Mouse (Mus musculus) heart, embryonic 10.5 days (tissue): ENCODE results near the gene Mindy1. TPM values are rescaled to one million over a fixed set of nuclear protein-coding genes. Genes with fewer than 3 reads are reported as not detected.

Experiments used
- DNase-seq: peaks from one replicate; pipeline ENCODE4 v3.0.0-alpha.2; 2017; ENCODE audit warnings: low spot score
- H3K27ac ChIP-seq: fragments of 300-500 bp; sonication (generic); 2 replicates; pipeline ENCODE4 v1.5.1; 2016; ENCODE audit warnings: mild to moderate bottlenecking
- H3K27me3 ChIP-seq: fragments of 300-500 bp; sonication (generic); 2 replicates; pipeline ENCODE4 v1.6.1; 2016; ENCODE audit warnings: mild to moderate bottlenecking; ENCODE audit not compliant: poor library complexity, insufficient read depth, severe bottlenecking
- H3K36me3 ChIP-seq: fragments of 300-500 bp; sonication (generic); 2 replicates; pipeline ENCODE4 v1.6.1; 2016; ENCODE audit warnings: mild to moderate bottlenecking, moderate library complexity
- H3K4me1 ChIP-seq: fragments of 300-500 bp; sonication (generic); 2 replicates; pipeline ENCODE4 v1.6.1; 2016; ENCODE audit warnings: mild to moderate bottlenecking
- H3K4me3 ChIP-seq: fragments of 300-500 bp; sonication (generic); 2 replicates; pipeline ENCODE4 v1.5.1; 2016; ENCODE audit warnings: mild to moderate bottlenecking, moderate library complexity
- H3K9me3 ChIP-seq: fragments of 300-500 bp; sonication (generic); 2 replicates; pipeline ENCODE4 v1.6.1; 2016; ENCODE audit warnings: mild to moderate bottlenecking, moderate library complexity
- WGBS: fragments of 180-500 bp; shearing (Covaris S2); methylation state at CpG from one replicate; pipeline ENCODE4 v1.1.7; 2016; 5-methylcytosine and 5-hydroxymethylcytosine counted together
- polyA plus RNA-seq: library from polyadenylated mRNA; unstranded; fragments of >200 nt; fragmentation: Nextera tagmentation; extraction: Ambion mirVana; gene quantifications from 2 replicates; pipeline ENCODE4 v1.2.1, GENCODE M21; 2016

Mindy1 gene
- polyA plus RNA-seq, 1 experiment from 2014 or later: 27.0 TPM

GRCm38 (mm10) chr3:95310496-95310895 lies 29.4 kb downstream of the Mindy1 start:
- Histone ChIP-seq H3K27me3 (no peaks in the 10 kb centered on the region), H3K27ac (no peak overlapping the region), H3K4me3 (no peak overlapping the region), H3K36me3 (peaks cover 4% of the 10 kb centered on the region; the same call in 1 of the 2 replicates), H3K9me3 (no peaks in the 10 kb centered on the region), H3K4me1 (peaks cover 31% of the 10 kb centered on the region)
- no peak for DNase-seq
- 65% methylated on average over 3 of the region's 3 CpGs for WGBS

GRCm38 (mm10) chr3:95310968-95311882 lies 30.1 kb downstream of the Mindy1 start:
- Histone ChIP-seq H3K36me3 (no peaks in the 10 kb centered on the region), H3K27me3 (no peaks in the 10 kb centered on the region), H3K4me3 (no peak overlapping the region), H3K4me1 (peaks cover 31% of the 10 kb centered on the region), H3K27ac (no peak overlapping the region), H3K9me3 (no peaks in the 10 kb centered on the region)
- 64% methylated on average over 9 of the region's 9 CpGs for WGBS
- no peak for DNase-seq

DNA sequence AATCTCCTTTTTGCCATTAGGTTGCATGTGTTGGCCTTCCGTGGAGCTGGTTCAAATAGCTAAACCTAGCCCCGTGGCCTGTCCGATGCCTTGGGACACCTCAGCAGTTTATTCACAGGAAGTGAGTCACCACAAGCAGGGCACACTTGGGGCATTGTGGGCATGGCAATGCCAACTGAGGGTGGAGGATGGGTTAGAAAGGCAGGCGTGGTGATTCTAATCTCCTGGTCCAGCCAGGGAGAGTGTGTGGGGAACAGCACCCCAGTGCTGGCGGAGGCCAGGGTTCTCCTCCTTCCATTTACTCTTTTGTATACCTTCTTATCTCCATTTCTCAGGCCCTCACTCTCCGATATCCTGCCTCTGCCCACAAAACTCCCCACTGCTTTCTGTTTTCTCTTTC lies 31.5 kb downstream of the Mindy1 start:
- Histone ChIP-seq H3K9me3 (no peaks in the 10 kb centered on the region), H3K27me3 (no peaks in the 10 kb centered on the region), H3K27ac (0 out of 2 replicates have a peak overlapping the region, but pooled peaks have one; percentile 2), H3K36me3 (no peaks in the 10 kb centered on the region), H3K4me1 (peaks cover 30% of the 10 kb centered on the region), H3K4me3 (no peak overlapping the region)
- 47% methylated on average over 6 of the region's 6 CpGs for WGBS
- DNase-seq: no peak

DNA sequence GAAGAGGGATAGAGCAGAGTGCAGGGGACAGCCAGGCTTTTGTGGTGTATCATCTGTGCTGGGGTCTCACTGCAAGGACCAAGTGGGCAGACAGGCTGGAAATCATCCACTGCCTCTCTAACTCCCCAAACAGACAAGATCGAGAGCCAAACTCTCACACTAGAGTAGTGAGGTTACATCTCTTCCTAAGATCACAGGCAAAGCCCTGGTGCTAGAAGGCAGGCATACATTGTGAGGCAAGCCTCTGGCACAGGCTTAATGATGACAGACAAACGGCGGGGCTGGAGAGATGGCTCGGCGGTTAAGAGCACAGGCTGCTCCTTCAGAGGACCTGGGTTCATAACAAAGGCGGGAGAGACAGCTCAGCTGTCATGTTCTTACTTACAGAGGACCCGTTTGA lies 32.3 kb downstream of the Mindy1 start:
- DNase-seq: no peak
- WGBS: 30% methylated on average over 7 of the region's 7 CpGs
- Histone ChIP-seq H3K36me3 (no peaks in the 10 kb centered on the region), H3K27ac (peak overlapping the region; percentile 100), H3K9me3 (no peaks in the 10 kb centered on the region), H3K4me3 (peak overlapping the region; percentile 27; the same call in 1 of the 2 replicates), H3K4me1 (peaks cover 37% of the 10 kb centered on the region), H3K27me3 (no peaks in the 10 kb centered on the region)

DNA sequence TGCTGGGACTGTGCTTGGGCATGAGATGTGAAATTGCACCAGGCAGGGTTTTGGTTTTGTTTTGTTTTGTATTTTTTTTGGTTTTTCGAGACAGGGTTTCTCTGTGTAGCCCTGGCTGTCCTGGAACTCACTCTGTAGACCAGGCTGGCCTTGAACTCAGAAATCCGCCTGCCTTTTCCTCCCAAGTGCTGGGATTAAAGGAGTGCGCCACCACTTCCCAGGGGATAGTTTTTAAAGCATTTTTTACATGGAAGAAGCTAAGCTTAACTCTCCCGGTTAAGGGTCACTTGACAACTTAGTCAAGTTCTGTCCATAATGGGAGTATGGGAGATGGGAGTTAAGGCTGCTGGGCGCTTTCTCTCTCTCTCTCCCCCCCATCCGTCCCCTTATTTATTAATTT lies 32.9 kb downstream of the Mindy1 start:
- no peaks in the 10 kb centered on the region for H3K9me3 ChIP-seq
- DNase-seq: no peak
- peaks cover 43% of the 10 kb centered on the region for H3K4me1 ChIP-seq
- H3K27ac ChIP-seq: peak overlapping the region; percentile 100
- peak overlapping the region; percentile 96 for H3K4me3 ChIP-seq
- no peaks in the 10 kb centered on the region for H3K36me3 ChIP-seq
- 67% methylated on average over 6 of the region's 6 CpGs for WGBS
- no peaks in the 10 kb centered on the region for H3K27me3 ChIP-seq

- DNase-seq: no peak
- Histone ChIP-seq H3K27me3 (no peaks in the 10 kb centered on the region), H3K36me3 (no peaks in the 10 kb centered on the region), H3K4me3 (peak within 1 kb of the TSS; percentile 96), H3K4me1 (peaks cover 48% of the 10 kb centered on the region), H3K27ac (peak within 1 kb of the TSS; percentile 100), H3K9me3 (no peaks in the 10 kb centered on the region)
- 3% methylated on average over 27 of the region's 27 CpGs for WGBS
Measured at GRCm38 (mm10) chr3:95314486-95315093, 33.4 kb downstream of the Mindy1 start, which contains the start of gene Cers2. TSS of gene Cers2 (plus strand) at chr3:95314791.

DNA sequence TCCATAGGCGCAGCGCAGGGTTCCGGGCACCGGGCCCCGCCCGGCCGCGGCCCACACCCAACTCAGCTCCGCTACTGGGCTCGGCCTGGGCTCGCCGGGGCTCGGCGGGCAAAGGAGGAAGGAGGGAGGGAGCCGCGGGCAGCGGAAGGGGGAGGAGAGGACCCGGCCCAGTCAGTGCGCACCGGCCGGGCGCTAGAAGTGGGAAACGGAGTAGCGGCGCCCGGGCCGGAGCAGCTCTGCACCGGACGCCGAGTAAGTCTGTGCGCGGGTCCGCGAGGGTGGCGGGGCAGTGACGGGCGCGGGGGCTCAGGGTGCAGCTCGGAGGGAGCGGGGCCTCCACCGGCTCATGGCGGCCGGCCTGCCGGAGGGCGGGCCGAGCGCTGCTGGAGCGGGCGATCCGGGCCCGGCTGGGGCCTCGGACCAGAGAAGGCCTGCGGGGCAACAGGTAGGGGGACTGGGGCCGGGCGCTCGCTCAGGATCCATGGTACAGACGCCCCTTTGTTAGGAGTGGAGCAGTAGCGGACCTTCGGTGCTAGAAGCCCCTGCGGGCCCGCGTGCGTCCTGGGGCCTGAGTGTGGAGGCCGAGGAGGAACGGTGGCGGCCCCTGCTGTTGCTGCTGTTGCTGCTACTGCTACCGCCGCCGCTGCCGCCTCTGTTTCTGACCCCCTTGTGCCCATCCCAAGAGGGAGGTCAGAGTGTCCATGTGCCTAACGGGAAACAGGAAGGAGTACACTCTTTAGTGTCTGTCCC lies 34.1 kb downstream of the Mindy1 start:
- DNase-seq: peak; percentile 94
- Histone ChIP-seq H3K4me1 (peaks cover 54% of the 10 kb centered on the region), H3K27ac (peak overlapping the region; percentile 100), H3K27me3 (no peaks in the 10 kb centered on the region), H3K36me3 (peaks cover 6% of the 10 kb centered on the region), H3K9me3 (no peaks in the 10 kb centered on the region), H3K4me3 (peak overlapping the region; percentile 96)
- WGBS: under 1% methylated on average over 71 of the region's 71 CpGs

GRCm38 (mm10) chr3:95315844-95316550 lies 34.9 kb downstream of the Mindy1 start:
- H3K27me3 ChIP-seq: no peaks in the 10 kb centered on the region
- H3K36me3 ChIP-seq: peaks cover 14% of the 10 kb centered on the region
- no peaks in the 10 kb centered on the region for H3K9me3 ChIP-seq
- 7% methylated on average over 9 of the region's 9 CpGs for WGBS
- peaks cover 54% of the 10 kb centered on the region for H3K4me1 ChIP-seq
- peak overlapping the region; percentile 96 for H3K4me3 ChIP-seq
- H3K27ac ChIP-seq: peak overlapping the region; percentile 100
- peak; percentile 82 for DNase-seq

GRCm38 (mm10) chr3:95317414-95318080 lies 36.4 kb downstream of the Mindy1 start:
- 14% methylated on average over 12 of the region's 12 CpGs for WGBS
- no peaks in the 10 kb centered on the region for H3K9me3 ChIP-seq
- H3K36me3 ChIP-seq: peaks cover 29% of the 10 kb centered on the region
- H3K27ac ChIP-seq: peak overlapping the region; percentile 50
- peaks cover 53% of the 10 kb centered on the region for H3K4me1 ChIP-seq
- no peaks in the 10 kb centered on the region for H3K27me3 ChIP-seq
- DNase-seq: peak; percentile 83
- peak overlapping the region; percentile 36 for H3K4me3 ChIP-seq

DNA sequence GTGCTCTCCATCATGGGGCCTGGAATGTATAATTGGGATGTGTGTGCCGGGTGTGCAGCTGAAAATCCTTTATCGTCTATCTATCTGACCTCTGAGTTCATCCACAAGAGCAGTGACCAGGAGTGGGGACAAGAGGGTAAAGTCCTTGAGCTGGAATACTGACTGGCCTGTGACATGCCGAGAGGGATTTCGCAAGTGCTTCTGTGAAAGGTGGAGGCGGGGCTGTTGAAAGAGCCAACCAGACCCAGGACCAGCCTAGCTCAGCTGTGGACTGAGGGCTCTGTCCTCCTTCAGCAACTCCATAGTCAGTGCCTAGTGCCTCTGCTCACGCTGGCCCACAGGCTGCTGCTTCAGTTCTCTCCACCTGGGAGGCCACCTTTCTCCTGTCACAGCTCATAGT lies 37.4 kb downstream of the Mindy1 start:
- Histone ChIP-seq H3K4me3 (peak overlapping the region; percentile 13; the same call in 1 of the 2 replicates), H3K9me3 (no peaks in the 10 kb centered on the region), H3K27me3 (no peaks in the 10 kb centered on the region), H3K27ac (peak overlapping the region; percentile 50), H3K4me1 (peaks cover 46% of the 10 kb centered on the region), H3K36me3 (peaks cover 39% of the 10 kb centered on the region)
- no peak for DNase-seq
- 19% methylated on average over 6 of the region's 6 CpGs for WGBS

GRCm38 (mm10) chr3:95319110-95319509 lies 38.0 kb downstream of the Mindy1 start:
- DNase-seq: no peak
- H3K9me3 ChIP-seq: no peaks in the 10 kb centered on the region
- peak overlapping the region; percentile 50 for H3K27ac ChIP-seq
- H3K36me3 ChIP-seq: peaks cover 45% of the 10 kb centered on the region
- H3K4me3 ChIP-seq: no peak overlapping the region
- 60% methylated on average over 2 of the region's 2 CpGs for whole genome bisulfite sequencing
- H3K27me3 ChIP-seq: no peaks in the 10 kb centered on the region
- peaks cover 45% of the 10 kb centered on the region for H3K4me1 ChIP-seq
